ENCODE assay signal across 8 mouse cellular contexts in the genomic region with DNA sequence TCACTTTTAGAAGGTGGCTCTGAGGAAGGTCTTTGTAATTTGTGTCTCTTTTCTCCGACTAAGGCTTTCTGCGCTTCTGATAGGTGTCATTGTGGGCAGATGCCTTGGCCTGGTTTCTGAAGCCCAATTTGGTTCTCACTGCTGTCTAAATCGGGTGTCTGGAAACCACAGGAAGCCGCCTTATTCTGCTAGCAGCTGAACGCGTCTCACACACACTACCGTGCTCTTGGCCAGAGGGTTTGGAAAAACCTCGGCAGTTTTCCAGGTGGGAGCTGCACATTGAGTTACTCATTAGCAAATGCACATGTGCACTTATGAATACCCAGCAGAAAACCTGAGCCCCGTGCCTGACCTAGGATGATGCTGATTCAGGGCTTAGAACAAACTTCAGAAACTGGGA. TPM values are rescaled to one million over a fixed set of nuclear protein-coding genes. Genes with fewer than 3 reads are reported as not detected.
DNase-seq lines count a peak whose midpoint lies in the region; ATAC-seq and TF ChIP-seq lines count a peak whose summit lies in the region.
"Had no signal": no experiment of that assay in that cellular context is flagged by ENCODE, and none has a peak within 500 bp of the region (broad histone marks: within the 10 kb centered on the region; RNA-seq: fewer than 3 reads in every experiment).

No protein-coding gene starts in this region.

- DNase-seq in kidney, adult 11 months = peak; percentile 94
- peak; percentile 90 for DNase-seq in fibroblast of lung, adult 2 months (ENCODE audit: low read depth)
- DNase-seq in kidney, postnatal 14 days = peak; percentile 89
- no peak for DNase-seq in spleen, postnatal 14 days (ENCODE audit: low spot score in 2 of 2)
- no peak for DNase-seq in hindbrain, embryonic 10.5 days (ENCODE audit: low spot score)
- DNase-seq: lung, embryonic 14.5 days had no signal

- no peak overlapping the region for H3K4me3 ChIP-seq in kidney, embryonic 14.5 days (ENCODE audit: low read length)
- no peak overlapping the region for H3K4me3 ChIP-seq in small intestine, adult 2 months (ENCODE audit: low read depth, low read length)
- H3K4me3 ChIP-seq in hindbrain, embryonic 10.5 days = no peak overlapping the region

- H3K27me3 ChIP-seq in kidney, embryonic 14.5 days (ENCODE audit: control insufficient read depth, insufficient read depth, low read length) = no peaks in the 10 kb centered on the region
- no peaks in the 10 kb centered on the region for H3K27me3 ChIP-seq in small intestine, adult 2 months (ENCODE audit: control insufficient read depth, insufficient read depth, low read length)
- H3K27me3 ChIP-seq in hindbrain, embryonic 10.5 days (ENCODE audit: insufficient read depth, poor library complexity, severe bottlenecking) = no peaks in the 10 kb centered on the region

- no peak for ATAC-seq in kidney, embryonic 14.5 days (ENCODE audit: low FRiP score, low TSS enrichment)

- H3K27ac ChIP-seq in kidney, embryonic 14.5 days (ENCODE audit: low read depth, low read length) = no peak overlapping the region
- H3K27ac ChIP-seq in small intestine, adult 2 months (ENCODE audit: insufficient read depth, low read depth, low read length) = 0 out of 2 replicates have a peak overlapping the region, but pooled peaks have one; percentile 20
- no peak overlapping the region for H3K27ac ChIP-seq in hindbrain, embryonic 10.5 days

- no peaks in the 10 kb centered on the region for H3K9me3 ChIP-seq in kidney, embryonic 14.5 days (ENCODE audit: control insufficient read depth, low read length)
- H3K9me3 ChIP-seq in hindbrain, embryonic 10.5 days = no peaks in the 10 kb centered on the region

- H3K9ac ChIP-seq in kidney, embryonic 14.5 days (ENCODE audit: low read depth, low read length) = no peak overlapping the region
- H3K9ac ChIP-seq: lung, embryonic 14.5 days had no signal

- H3K36me3 ChIP-seq in kidney, embryonic 14.5 days (ENCODE audit: control insufficient read depth, insufficient read depth, low read length) = no peaks in the 10 kb centered on the region
- no peaks in the 10 kb centered on the region for H3K36me3 ChIP-seq in small intestine, adult 2 months (ENCODE audit: control insufficient read depth, insufficient read depth, low read length)
- no peaks in the 10 kb centered on the region for H3K36me3 ChIP-seq in hindbrain, embryonic 10.5 days

- TF ChIP-seq CTCF in small intestine, adult 2 months (IDR thresholded peaks at IDR 0.05; ENCODE audit: extremely low read depth, insufficient read length, insufficient replicate concordance, low read depth, low read length) = no peak

- H3K4me1 ChIP-seq in kidney, embryonic 14.5 days (ENCODE audit: control insufficient read depth, insufficient read depth, low read length) = 0 out of 2 replicates have a peak, but pooled peaks cover 7% of the 10 kb centered on the region
- H3K4me1 ChIP-seq in small intestine, adult 2 months (ENCODE audit: control insufficient read depth, insufficient read depth, insufficient read length, low read length) = peaks cover 3% of the 10 kb centered on the region; the same call in 1 of the 2 replicates
- peaks cover 20% of the 10 kb centered on the region for H3K4me1 ChIP-seq in hindbrain, embryonic 10.5 days (replicated peaks)

- no peak for TF ChIP-seq POLR2A in small intestine, adult 2 months (IDR thresholded peaks at IDR 0.05; ENCODE audit: low read depth, low read length)

- 59% methylated on average over 9 of the region's 9 CpGs for WGBS in kidney, embryonic 14.5 days
- WGBS in small intestine, adult 2 months = 48% methylated on average over 9 of the region's 9 CpGs
- 91% methylated on average over 9 of the region's 9 CpGs for WGBS in hindbrain, embryonic 10.5 days

- no peak overlapping the region for H3K4me2 ChIP-seq in kidney, embryonic 14.5 days (replicated peaks; ENCODE audit: low read depth, low read length)
- H3K4me2 ChIP-seq: lung, embryonic 14.5 days had no signal

RNA-seq across cellular contexts. Expression of gene Xylt1, which starts 52.9 kb away (rescaled TPM):
- 3.7 and 4.6 TPM in 2 replicates for polyA plus RNA-seq in kidney, embryonic 14.5 days (2014; fragmentation: Nextera tagmentation; extraction: Ambion mirVana)
- 1.9 and 2.9 TPM in 2 replicates for polyA plus RNA-seq in small intestine, adult 2 months (2012; rRNA removed)
- polyA plus RNA-seq in hindbrain, embryonic 10.5 days (2016; fragmentation: Nextera tagmentation; extraction: Ambion mirVana) = 0.92 and 1.4 TPM in 2 replicates

Comparison
In these comparisons a context has a peak if more than half of its experiments do, and no peak if none do; other contexts are left out.
1. DNase-seq: peak in kidney, adult 11 months (single experiment), fibroblast of lung, adult 2 months (single experiment) and kidney, postnatal 14 days (single experiment); none in spleen, postnatal 14 days (0 of 2) and hindbrain, embryonic 10.5 days (single experiment).